Comparison of ENCODE assay signal across 8 mouse cellular contexts in genomic region chr17:48538328-48538727, GRCm38 (mm10).
DNase-seq lines count a peak whose midpoint lies in the region; ATAC-seq lines count a peak whose summit lies in the region.

No protein-coding gene starts in this region.

- ATAC-seq in CD4-positive, CD25-positive, alpha-beta regulatory T cell, adult 4 months = no peak
- no peak for ATAC-seq in frontal cortex, adult (ENCODE audit: low TSS enrichment)

- DNase-seq in CD4-positive, CD25-positive, alpha-beta regulatory T cell, adult 2 months (ENCODE audit: low read depth, low spot score) = peak; percentile 46
- peak; percentile 25 for DNase-seq in layer of hippocampus, adult 11-12 months (ENCODE audit: low spot score)
- no peak for DNase-seq in layer of hippocampus, postnatal 36 days
- DNase-seq in MEL-GATA-1-ER (ENCODE audit: extremely low read depth, low read depth) = peak; percentile 33
- DNase-seq in kidney, postnatal 25 days = peak; percentile 47 to 73
- no peak for DNase-seq in frontal cortex, postnatal 25 days (ENCODE audit: low spot score in 2 of 2)

Comparison
In these comparisons a context has a peak if more than half of its experiments do, and no peak if none do; other contexts are left out.
1. DNase-seq: peak in CD4-positive, CD25-positive, alpha-beta regulatory T cell, adult 2 months (single experiment), layer of hippocampus, adult 11-12 months (single experiment), MEL-GATA-1-ER (single experiment) and kidney, postnatal 25 days (2 of 2); none in layer of hippocampus, postnatal 36 days (0 of 2) and frontal cortex, postnatal 25 days (0 of 2).